Mouse (Mus musculus) liver, adult 2 months (tissue): Measurements from ENCODE around the gene Pemt.

Source experiments
- CTCF ChIP-seq: fragments of 200-500 bp; IDR thresholded peaks from 2 replicates; pipeline ENCODE4 v1.5.1; 2011; ENCODE audit warnings: low read depth, low read length, control low read depth
- POLR2A ChIP-seq: fragments of 200-500 bp; IDR thresholded peaks from 2 replicates; pipeline ENCODE4 v1.6.1; 2011; ENCODE audit warnings: low read length, control low read depth; ENCODE audit not compliant: insufficient read depth; ENCODE audit errors: extremely low read depth

- no peak for TF ChIP-seq CTCF
- TF ChIP-seq POLR2A, result no peak
Measured at GRCm38 (mm10) chr11:60048841-60049240, 2.6 kb upstream of the Pemt start.
